Mouse (Mus musculus) adrenal gland, adult 10 weeks (tissue): ENCODE measurements around the gene Tmem255b. TPM values are rescaled to one million over a fixed set of nuclear protein-coding genes. Genes with fewer than 3 reads are reported as not detected.

Source experiments
- polyA plus RNA-seq: library from polyadenylated mRNA; stranded (reverse); fragments of 350-450 nt; fragmentation: Illumina TruSeq; extraction: RNeasy Lipid Tissue Mini Kit (QIAGEN cat#74804); gene quantifications from one replicate; pipeline ENCODE4 v1.2.3, GENCODE M21; 2014; ENCODE audit warnings: low read depth, low replicate concordance

Tmem255b gene
- polyA plus RNA-seq = not detected

GRCm38 (mm10) chr8:13434889-13435288 lies at the start of gene Tmem255b:
Gene Tmem255b, plus strand, starts transcription at chr8:13435189.

GRCm38 (mm10) chr8:13396725-13397124 lies 38.3 kb upstream of the Tmem255b start, which contains the start of gene Atp4b:
Gene Atp4b, minus strand, starts transcription at chr8:13396825.

GRCm38 (mm10) chr8:13404666-13405131 lies 30.3 kb upstream of the Tmem255b start, which contains the start of gene Grk1:
Gene Grk1, plus strand, starts transcription at chr8:13405081.

GRCm38 (mm10) chr8:13493858-13494631 lies 59.1 kb downstream of the Tmem255b start, which contains the start of gene Gas6:
Gene Gas6, minus strand, starts transcription at chr8:13494490.

Other genes with a start within 250 kb of the Tmem255b start
- 7.3 TPM for gene Grtp1, start 234.6 kb upstream of the Tmem255b start, polyA plus RNA-seq
- gene Adprhl1, start 181.0 kb upstream of the Tmem255b start, polyA plus RNA-seq = not detected
- gene Dcun1d2, start 147.1 kb upstream of the Tmem255b start, polyA plus RNA-seq = 24.9 TPM
- gene Tmco3, start 147.0 kb upstream of the Tmem255b start, polyA plus RNA-seq = 20.1 TPM
- 30.7 TPM for gene Tfdp1, start 96.4 kb upstream of the Tmem255b start, polyA plus RNA-seq
- gene Atp4b, start 38.4 kb upstream of the Tmem255b start, polyA plus RNA-seq = not detected
- not detected for gene Grk1, start 30.1 kb upstream of the Tmem255b start, polyA plus RNA-seq
- gene Gas6, start 59.3 kb downstream of the Tmem255b start, polyA plus RNA-seq = 10.6 TPM
- gene 1700029H14Rik, start 127.3 kb downstream of the Tmem255b start, polyA plus RNA-seq = not detected
- gene Rasa3, start 242.4 kb downstream of the Tmem255b start, polyA plus RNA-seq = 15.3 TPM